Mouse (Mus musculus) embryonic fibroblast, embryonic 13.5 days (primary cell): ENCODE measurements around the gene Gm28048.

Source experiments
- CTCF ChIP-seq: IDR thresholded peaks from 2 replicates; pipeline ENCODE4 v1.5.1; 2011; ENCODE audit warnings: mild to moderate bottlenecking, control low read depth, low read length, moderate library complexity, borderline replicate concordance; ENCODE audit not compliant: insufficient read depth
- POLR2A ChIP-seq: IDR thresholded peaks from 2 replicates; pipeline ENCODE4 v1.6.1; 2011; ENCODE audit warnings: low read depth, mild to moderate bottlenecking, control low read depth, low read length, moderate library complexity

- TF ChIP-seq POLR2A (no peak), CTCF (no peak)
Measured at GRCm38 (mm10) chr11:22818371-22818770, 163.5 kb downstream of the Gm28048 start.
